Mouse (Mus musculus) G1E (cell line): ENCODE data around the gene Pole2.

ENCODE experiments used
- CTCF ChIP-seq: IDR thresholded peaks from 2 replicates; pipeline ENCODE4 v1.5.1; 2012; ENCODE audit warnings: low read depth, low read length, inconsistent platforms, mixed read lengths
- POLR2AphosphoS5 ChIP-seq: IDR thresholded peaks from 2 replicates; pipeline ENCODE4 v1.6.1; 2012; ENCODE audit warnings: low read depth, low read length, inconsistent platforms; ENCODE audit not compliant: insufficient replicate concordance

DNA sequence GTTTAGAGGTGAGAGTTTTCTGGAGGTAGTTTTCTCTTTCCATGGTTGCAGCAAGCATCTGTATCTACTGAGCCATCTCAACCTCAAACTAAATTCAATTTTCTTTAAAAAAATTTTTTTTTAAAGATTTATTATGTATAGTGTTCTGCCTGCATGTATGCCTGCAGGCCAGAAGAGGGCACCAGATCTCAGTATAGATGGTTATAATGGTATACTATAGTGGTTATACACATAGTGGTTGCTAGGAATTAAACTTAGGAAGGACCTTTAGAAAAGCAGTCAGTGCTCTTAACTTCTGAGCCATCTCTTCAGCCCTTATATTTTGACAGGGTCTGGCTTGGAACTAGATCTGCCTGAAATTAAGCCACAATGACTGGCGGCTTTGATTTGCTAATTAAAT lies 37.5 kb downstream of the Pole2 start:
- TF ChIP-seq CTCF (no peak), POLR2AphosphoS5 (no peak)
